Mouse (Mus musculus) heart, embryonic 14.5 days (tissue): ENCODE results near the gene Pla2g6. TPM values are rescaled to one million over a fixed set of nuclear protein-coding genes. Genes with fewer than 3 reads are reported as not detected.
A peak's percentile ranks its signal among the peaks of the same experiment; 100 is the strongest.

Experiments used
- ATAC-seq: fragments of 200-750 bp; cut with Nextera tagmentation; 2 replicates; pipeline ENCODE4 v1.8.0; 2017; ENCODE audit warnings: low read depth, moderate TSS enrichment; ENCODE audit not compliant: insufficient number of reproducible peaks, insufficient read depth, low FRiP score
- H3K27ac ChIP-seq, 2 experiments: fragments of 200-500 bp in 1 of 2; fragments of 300-500 bp in 1 of 2; sonication (generic) in 1 of 2; replicated peaks in 1 of 2; 2 replicates each; pipeline ENCODE4 v1.5.1; 2012 to 2014; ENCODE audit warnings: low read depth in 2 of 2, low read length in 2 of 2, control low read depth in 1 of 2, mild to moderate bottlenecking in 1 of 2, mixed read lengths in 1 of 2; ENCODE audit not compliant: control insufficient read depth in 1 of 2, insufficient read depth in 1 of 2
- H3K27me3 ChIP-seq: fragments of 300-500 bp; sonication (generic); 2 replicates; pipeline ENCODE4 v1.6.1; 2014; ENCODE audit warnings: mild to moderate bottlenecking, low read length, control low read depth; ENCODE audit not compliant: control insufficient read depth, insufficient read depth
- H3K36me3 ChIP-seq: fragments of 300-500 bp; sonication (generic); 2 replicates; pipeline ENCODE4 v1.6.1; 2014; ENCODE audit warnings: mild to moderate bottlenecking, control low read depth, low read length, mixed read lengths; ENCODE audit not compliant: control insufficient read depth, insufficient read depth
- H3K4me1 ChIP-seq, 2 experiments: fragments of 200-500 bp in 1 of 2; fragments of 300-500 bp in 1 of 2; sonication (generic) in 1 of 2; 2 replicates each; pipeline ENCODE4 v1.6.1; 2012 to 2014; ENCODE audit warnings: low read length in 2 of 2, control low read depth in 1 of 2, mixed read lengths in 1 of 2; ENCODE audit not compliant: control insufficient read depth in 2 of 2, insufficient read depth in 2 of 2
- H3K4me2 ChIP-seq: fragments of 300-500 bp; sonication (generic); 2 replicates; pipeline ENCODE4 v1.6.1; 2014; ENCODE audit warnings: mild to moderate bottlenecking, low read length
- H3K4me3 ChIP-seq, 2 experiments: fragments of 200-500 bp in 1 of 2; fragments of 300-500 bp in 1 of 2; sonication (generic) in 1 of 2; 2 replicates each; pipeline ENCODE4 v1.5.1; 2012 to 2014; ENCODE audit warnings: low read length in 2 of 2, mild to moderate bottlenecking in 2 of 2, control low read depth in 1 of 2, low read depth in 1 of 2, moderate library complexity in 1 of 2; ENCODE audit not compliant: control insufficient read depth in 1 of 2, insufficient read depth in 1 of 2
- H3K9ac ChIP-seq: fragments of 300-500 bp; sonication (generic); 2 replicates; pipeline ENCODE4 v1.6.1; 2014; ENCODE audit warnings: mild to moderate bottlenecking, low read length
- H3K9me3 ChIP-seq: fragments of 300-500 bp; sonication (generic); 2 replicates; pipeline ENCODE4 v1.6.1; 2016; ENCODE audit warnings: low read length, control low read depth; ENCODE audit not compliant: control insufficient read depth
- WGBS: fragments of 180-500 bp; shearing (Covaris S2); extraction: QIAGEN DNeasy Blood & Tissue Kit; methylation state at CpG from one replicate; pipeline ENCODE4 v1.1.7; 2014; 5-methylcytosine and 5-hydroxymethylcytosine counted together
- polyA plus RNA-seq: library from polyadenylated mRNA; unstranded; fragments of >200 nt; fragmentation: Nextera tagmentation; extraction: Ambion mirVana; gene quantifications from 2 replicates; pipeline ENCODE4 v1.2.1, GENCODE M21; 2014

The Pla2g6 gene
- polyA plus RNA-seq, 1 experiment from 2014 or later = 11.7 TPM

DNA sequence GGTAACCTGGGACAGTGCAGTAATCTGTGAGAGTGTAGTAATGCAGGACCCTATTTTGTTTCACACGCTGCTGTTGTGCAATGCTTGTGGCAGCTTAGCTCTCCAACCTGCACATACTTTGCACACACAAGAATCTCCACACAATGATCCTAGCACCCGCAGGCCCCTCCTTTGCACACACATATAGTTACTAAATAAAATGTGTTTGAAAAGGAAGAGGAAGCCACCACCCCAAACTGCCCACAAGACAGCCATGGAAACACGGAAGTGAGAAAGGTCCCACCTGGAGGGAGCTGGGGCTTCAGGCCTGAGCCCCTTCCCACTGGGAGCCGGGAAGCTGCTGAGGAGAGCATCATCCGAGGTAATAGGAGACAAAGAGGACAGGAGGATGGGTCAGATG is 10.8 kb upstream of the Pla2g6 start:
- Histone ChIP-seq H3K9me3 (no peaks in the 10 kb centered on the region), H3K4me1 (peaks cover 0 to 2% of the 10 kb centered on the region in 2 experiments; a peak in 1 of 4 replicates), H3K4me3 (no peak overlapping the region), H3K27ac (no peak overlapping the region), H3K36me3 (no peaks in the 10 kb centered on the region), H3K9ac (no peak overlapping the region), H3K27me3 (no peaks in the 10 kb centered on the region), H3K4me2 (no peak overlapping the region)
- 68% methylated on average over 5 of the region's 5 CpGs for WGBS
- no peak for ATAC-seq

DNA sequence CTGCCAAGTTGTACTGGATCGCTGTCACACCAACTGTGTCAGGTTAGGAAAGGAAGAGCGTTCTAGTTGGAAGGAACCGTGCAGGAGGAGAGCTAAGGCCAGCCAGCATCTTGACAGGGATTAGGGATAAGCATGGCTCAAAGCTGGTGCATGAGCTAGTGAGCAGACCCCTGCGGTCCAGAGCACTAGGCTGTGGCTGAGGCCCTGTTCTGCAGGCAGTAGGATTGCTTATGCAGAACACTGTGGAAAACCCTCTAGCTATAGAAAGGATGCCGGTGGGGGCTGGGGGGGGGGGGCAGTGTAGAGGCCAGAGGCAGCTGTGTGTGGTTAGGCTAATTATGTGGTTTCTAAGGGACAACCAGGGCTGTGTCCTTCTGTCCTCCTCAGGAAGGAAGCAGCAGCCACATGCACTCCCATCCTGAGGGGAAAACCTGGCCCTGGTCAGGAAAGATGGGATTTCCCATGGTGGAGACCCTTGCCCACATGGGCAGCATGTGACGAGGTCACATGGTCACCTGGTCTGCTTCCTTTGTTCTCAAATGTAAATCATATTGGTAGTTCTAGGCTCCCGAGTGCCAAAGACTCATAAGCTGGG is 7.0 kb upstream of the Pla2g6 start:
- WGBS = 71% methylated on average over 7 of the region's 7 CpGs
- H3K4me3 ChIP-seq = no peak overlapping the region
- H3K9ac ChIP-seq = no peak overlapping the region
- H3K36me3 ChIP-seq = no peaks in the 10 kb centered on the region
- peaks cover 0 to 2% of the 10 kb centered on the region in 2 experiments; a peak in 1 of 4 replicates for H3K4me1 ChIP-seq
- no peaks in the 10 kb centered on the region for H3K27me3 ChIP-seq
- no peaks in the 10 kb centered on the region for H3K9me3 ChIP-seq
- ATAC-seq = no peak
- H3K4me2 ChIP-seq = no peak overlapping the region
- H3K27ac ChIP-seq = no peak overlapping the region

DNA sequence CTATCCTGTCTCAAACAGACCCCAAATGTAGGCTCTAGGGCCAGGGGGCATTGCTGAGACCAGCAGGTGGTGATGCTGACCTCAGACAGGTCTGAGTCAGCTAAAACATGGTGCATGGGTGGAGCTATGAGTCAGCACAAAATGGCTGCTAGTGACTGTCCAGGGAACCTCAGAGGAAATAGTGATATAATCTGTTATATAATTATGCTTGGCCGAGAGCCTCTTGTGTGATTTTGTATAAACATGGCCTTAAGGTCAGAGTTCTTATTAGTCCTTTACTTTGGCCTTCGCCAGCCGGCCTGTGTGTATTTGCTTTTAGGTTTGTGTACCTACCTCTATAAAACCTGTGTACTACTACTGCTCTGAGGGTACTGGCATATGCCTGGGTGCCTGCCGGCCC is 5.2 kb upstream of the Pla2g6 start:
- Histone ChIP-seq H3K36me3 (no peaks in the 10 kb centered on the region), H3K9ac (no peak overlapping the region), H3K27me3 (no peaks in the 10 kb centered on the region), H3K9me3 (no peaks in the 10 kb centered on the region), H3K4me3 (no peak overlapping the region), H3K4me1 (peaks cover 0 to 2% of the 10 kb centered on the region in 2 experiments; a peak in 1 of 4 replicates), H3K4me2 (no peak overlapping the region), H3K27ac (no peak overlapping the region)
- ATAC-seq = no peak
- WGBS = 76% methylated on average over 4 of the region's 4 CpGs

DNA sequence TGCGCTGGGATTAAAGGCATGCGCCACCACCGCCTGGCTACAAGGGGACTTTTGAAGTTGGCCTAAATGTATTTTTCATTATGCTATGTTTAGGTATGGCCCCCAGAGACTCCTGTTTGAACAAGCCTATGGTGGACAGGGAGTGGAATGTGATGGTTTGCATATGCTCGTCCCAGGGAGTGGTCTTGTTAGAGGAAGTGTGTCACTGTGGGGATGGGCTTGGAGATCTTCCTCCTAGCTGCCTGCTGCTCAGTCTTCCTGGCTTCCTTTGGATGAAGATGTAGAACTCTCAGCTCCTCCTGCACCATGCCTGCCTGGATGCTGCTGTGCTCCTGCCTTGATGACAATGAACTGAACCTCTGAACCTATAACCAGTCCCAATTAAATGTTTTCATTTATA is 2.3 kb upstream of the Pla2g6 start:
- ATAC-seq = no peak
- Histone ChIP-seq H3K4me1 (peaks cover 11 to 14% of the 10 kb centered on the region in 2 experiments), H3K9me3 (no peaks in the 10 kb centered on the region), H3K9ac (no peak overlapping the region), H3K36me3 (no peaks in the 10 kb centered on the region), H3K4me3 (no peak overlapping the region), H3K4me2 (no peak overlapping the region), H3K27ac (no peak overlapping the region), H3K27me3 (no peaks in the 10 kb centered on the region)
- 56% methylated on average over 4 of the region's 4 CpGs for WGBS

DNA sequence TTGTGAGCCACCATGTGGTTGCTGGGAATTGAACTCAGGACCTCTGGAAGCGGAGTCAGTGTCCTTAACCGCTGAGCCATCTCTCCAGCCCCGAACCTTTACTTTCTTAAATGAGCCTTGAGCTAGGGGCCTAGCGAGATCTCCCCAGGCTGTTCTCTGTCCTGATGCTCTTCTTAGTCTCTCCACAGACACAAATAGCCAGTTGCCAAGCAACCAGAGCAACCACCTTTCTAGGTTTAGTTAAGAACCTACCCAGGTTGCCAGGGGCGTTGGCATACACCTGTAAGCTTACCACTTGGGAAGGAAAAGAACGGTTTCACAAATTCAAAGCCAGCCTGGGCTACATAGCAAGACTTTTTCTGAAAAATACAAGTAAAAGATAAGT is 1.8 kb upstream of the Pla2g6 start:
- no peak overlapping the region for H3K27ac ChIP-seq
- H3K9ac ChIP-seq = no peak overlapping the region

DNA sequence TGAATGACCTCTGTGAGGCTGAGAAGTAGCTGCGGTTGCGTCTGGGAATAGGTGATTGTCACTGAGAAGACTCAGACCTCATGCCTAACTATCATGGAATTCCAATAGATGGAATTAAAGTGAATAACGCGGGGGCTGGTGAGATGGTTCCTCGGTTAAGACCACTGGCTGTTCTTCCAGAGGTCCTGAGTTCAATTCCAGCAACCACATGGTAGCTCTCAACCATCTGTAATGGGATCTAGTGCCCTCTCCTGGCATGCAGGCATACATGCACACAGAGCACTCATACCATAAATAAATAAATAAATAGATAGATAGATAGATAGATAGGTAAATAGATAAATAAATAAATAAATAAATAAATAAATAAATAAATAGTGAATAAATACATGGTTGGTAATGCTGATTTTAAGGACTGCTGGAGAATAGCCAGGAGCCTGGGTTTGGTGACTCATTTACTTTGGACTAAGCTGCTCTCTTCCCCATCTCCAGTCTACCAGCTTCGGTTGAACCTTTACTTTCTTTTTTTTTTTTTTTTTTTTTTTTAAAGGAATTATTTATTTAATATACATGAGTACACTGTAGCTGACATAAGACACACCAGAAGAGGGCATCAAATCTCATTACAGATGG is 1.3 kb upstream of the Pla2g6 start:
- no peak overlapping the region for H3K4me2 ChIP-seq
- no peaks in the 10 kb centered on the region for H3K36me3 ChIP-seq
- H3K9me3 ChIP-seq = no peaks in the 10 kb centered on the region
- H3K9ac ChIP-seq = no peak overlapping the region
- WGBS = 99% methylated on average over 6 of the region's 6 CpGs
- no peak overlapping the region for H3K27ac ChIP-seq
- no peaks in the 10 kb centered on the region for H3K27me3 ChIP-seq
- no peak for ATAC-seq
- no peak overlapping the region for H3K4me3 ChIP-seq
- peaks cover 10 to 14% of the 10 kb centered on the region in 2 experiments for H3K4me1 ChIP-seq

More for the DNA sequence above, 1.8 kb upstream of the Pla2g6 start:
- H3K9me3 ChIP-seq = no peaks in the 10 kb centered on the region
- H3K36me3 ChIP-seq = no peaks in the 10 kb centered on the region
- 90% methylated on average over 6 of the region's 6 CpGs for WGBS
- no peak overlapping the region for H3K4me3 ChIP-seq
- H3K4me1 ChIP-seq = peaks cover 10 to 14% of the 10 kb centered on the region in 2 experiments
- no peaks in the 10 kb centered on the region for H3K27me3 ChIP-seq
- H3K4me2 ChIP-seq = no peak overlapping the region
- ATAC-seq = no peak

DNA sequence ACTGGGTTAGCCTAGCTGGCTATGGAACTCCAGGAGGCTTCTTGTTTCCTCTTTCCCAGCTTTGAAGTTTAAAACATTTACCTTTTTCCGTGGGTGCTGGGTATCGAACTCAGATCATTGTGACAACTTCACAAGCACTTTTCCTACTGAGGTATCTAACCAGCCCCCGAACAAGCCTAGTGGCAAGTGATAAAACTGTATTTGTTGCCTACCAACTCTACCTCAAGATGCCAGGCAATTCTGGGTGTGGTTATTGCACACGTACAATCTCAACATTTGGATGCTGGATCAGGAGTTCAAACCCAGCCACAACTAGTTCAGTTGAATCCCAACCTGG is 717 bp upstream of the Pla2g6 start:
- H3K27ac ChIP-seq = no peak overlapping the region
- peak overlapping the region; percentile 93; the same call in 1 of the 2 replicates for H3K4me2 ChIP-seq
- H3K27me3 ChIP-seq = no peaks in the 10 kb centered on the region
- ATAC-seq = no peak
- WGBS = 88% methylated on average over 4 of the region's 4 CpGs
- H3K9me3 ChIP-seq = no peaks in the 10 kb centered on the region
- no peak overlapping the region for H3K4me3 ChIP-seq
- H3K36me3 ChIP-seq = no peaks in the 10 kb centered on the region
- peaks cover 15 to 19% of the 10 kb centered on the region in 2 experiments for H3K4me1 ChIP-seq
- no peak overlapping the region for H3K9ac ChIP-seq
